Mouse (Mus musculus) forebrain, embryonic 14.5 days (tissue): Measurements from ENCODE around the gene Naa80. TPM values are rescaled to one million over a fixed set of nuclear protein-coding genes. Genes with fewer than 3 reads are reported as not detected.

Experiments used
- ATAC-seq: fragments of 200-750 bp; cut with Nextera tagmentation; 2 replicates; pipeline ENCODE4 v1.8.0; 2017; ENCODE audit warnings: mild to moderate bottlenecking, moderate library complexity
- DNase-seq: peaks from one replicate; pipeline ENCODE4 v3.0.0-alpha.2; 2015; ENCODE audit warnings: low spot score
- H3K27ac ChIP-seq: fragments of 300-500 bp; sonication (generic); 2 replicates; pipeline ENCODE4 v1.5.1; 2014; ENCODE audit warnings: low read depth, mild to moderate bottlenecking, control low read depth, low read length, moderate library complexity
- H3K27me3 ChIP-seq: fragments of 300-500 bp; sonication (generic); replicated peaks from 2 replicates; pipeline ENCODE4 v1.6.1; 2014; ENCODE audit warnings: low read length, control low read depth, mixed read lengths; ENCODE audit not compliant: control insufficient read depth, insufficient read depth
- H3K36me3 ChIP-seq: fragments of 300-500 bp; sonication (generic); 2 replicates; pipeline ENCODE4 v1.6.1; 2014; ENCODE audit warnings: low read length, control low read depth; ENCODE audit not compliant: control insufficient read depth, insufficient read depth
- H3K4me1 ChIP-seq: fragments of 300-500 bp; sonication (generic); 2 replicates; pipeline ENCODE4 v1.6.1; 2014; ENCODE audit warnings: antibody characterized with exemption, low read length, control low read depth; ENCODE audit not compliant: control insufficient read depth, insufficient read depth
- H3K4me2 ChIP-seq: fragments of 300-500 bp; sonication (generic); 2 replicates; pipeline ENCODE4 v1.6.1; 2014; ENCODE audit warnings: mild to moderate bottlenecking, control low read depth, low read length
- H3K4me3 ChIP-seq: fragments of 300-500 bp; sonication (generic); 2 replicates; pipeline ENCODE4 v1.5.1; 2014; ENCODE audit warnings: low read depth, low read length, control low read depth
- H3K9ac ChIP-seq: fragments of 300-500 bp; sonication (generic); 2 replicates; pipeline ENCODE4 v1.6.1; 2014; ENCODE audit warnings: mild to moderate bottlenecking, low read length, control low read depth, moderate library complexity
- H3K9me3 ChIP-seq: fragments of 300-500 bp; sonication (generic); replicated peaks from 2 replicates; pipeline ENCODE4 v1.6.1; 2016; ENCODE audit warnings: low read length, control low read depth, mixed read lengths; ENCODE audit not compliant: control insufficient read depth
- WGBS: fragments of 180-500 bp; shearing (Covaris S2); extraction: QIAGEN DNeasy Blood & Tissue Kit; methylation state at CpG from one replicate; pipeline ENCODE4 v1.1.7; 2014; 5-methylcytosine and 5-hydroxymethylcytosine counted together
- polyA plus RNA-seq: library from polyadenylated mRNA; unstranded; fragments of >200 nt; fragmentation: Nextera tagmentation; extraction: Ambion mirVana; gene quantifications from 2 replicates; pipeline ENCODE4 v1.2.1, GENCODE M21; 2014

The Naa80 gene
- polyA plus RNA-seq, 1 experiment from 2014 or later, result 18.7 TPM

DNA sequence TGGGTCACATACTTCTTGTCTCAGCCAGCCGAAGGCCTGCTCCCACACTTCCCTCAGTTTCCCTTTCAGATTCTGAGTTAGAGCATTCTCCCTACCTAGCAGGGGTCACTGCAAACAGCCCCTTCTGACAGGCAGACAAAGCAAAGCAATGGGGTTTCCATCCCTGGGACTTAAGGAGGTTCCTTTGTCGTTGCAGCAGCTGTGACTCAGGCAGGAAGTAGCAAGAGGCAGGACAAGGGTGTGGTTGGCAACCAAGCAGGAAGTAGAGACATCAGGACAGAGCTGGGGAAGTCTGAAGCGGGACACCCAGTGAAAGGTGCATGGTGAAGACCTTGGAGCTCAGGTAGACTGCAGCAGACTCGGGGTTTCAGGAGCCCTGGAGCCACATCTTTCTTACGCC, 45.9 kb downstream of the Naa80 start:
- ATAC-seq, result no peak
- 73% methylated on average over 5 of the region's 5 CpGs for WGBS

DNA sequence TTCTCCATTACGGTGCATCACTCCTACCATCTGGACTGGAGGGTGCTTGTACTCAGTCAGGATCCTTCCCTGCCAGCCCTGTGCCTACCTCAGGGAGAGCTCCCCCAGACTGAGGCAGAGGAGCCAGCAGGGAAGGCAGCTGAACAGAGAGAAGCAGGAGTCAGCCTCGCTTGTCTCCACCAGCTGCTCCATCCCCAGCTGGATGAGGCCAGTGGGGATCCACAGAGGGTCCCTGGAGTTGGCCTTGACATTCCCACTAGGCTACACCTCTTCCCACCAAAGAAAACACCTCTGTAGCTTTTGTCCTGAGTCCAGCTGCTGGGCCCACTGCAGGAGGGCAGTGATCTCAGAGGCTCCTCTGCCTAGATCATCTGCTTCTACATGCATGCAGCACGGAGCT, 46.3 kb downstream of the Naa80 start:
- Histone ChIP-seq H3K4me2 (no peak overlapping the region), H3K9me3 (no peaks in the 10 kb centered on the region), H3K27ac (0 out of 2 replicates have a peak overlapping the region, but pooled peaks have one; percentile 0), H3K27me3 (no peaks in the 10 kb centered on the region), H3K4me3 (no peak overlapping the region), H3K4me1 (peaks cover 39% of the 10 kb centered on the region), H3K36me3 (peaks cover 45% of the 10 kb centered on the region), H3K9ac (no peak overlapping the region)
- DNase-seq (no peak), ATAC-seq (no peak)
- 85% methylated on average over 3 of the region's 3 CpGs for WGBS

More for the DNA sequence above, 45.9 kb downstream of the Naa80 start:
- Histone ChIP-seq H3K9ac (no peak overlapping the region), H3K27ac (peak overlapping the region; percentile 0; the same call in 1 of the 2 replicates), H3K36me3 (peaks cover 47% of the 10 kb centered on the region), H3K27me3 (no peaks in the 10 kb centered on the region), H3K4me2 (no peak overlapping the region), H3K4me1 (peaks cover 35% of the 10 kb centered on the region), H3K4me3 (no peak overlapping the region), H3K9me3 (no peaks in the 10 kb centered on the region)
- DNase-seq, result no peak

DNA sequence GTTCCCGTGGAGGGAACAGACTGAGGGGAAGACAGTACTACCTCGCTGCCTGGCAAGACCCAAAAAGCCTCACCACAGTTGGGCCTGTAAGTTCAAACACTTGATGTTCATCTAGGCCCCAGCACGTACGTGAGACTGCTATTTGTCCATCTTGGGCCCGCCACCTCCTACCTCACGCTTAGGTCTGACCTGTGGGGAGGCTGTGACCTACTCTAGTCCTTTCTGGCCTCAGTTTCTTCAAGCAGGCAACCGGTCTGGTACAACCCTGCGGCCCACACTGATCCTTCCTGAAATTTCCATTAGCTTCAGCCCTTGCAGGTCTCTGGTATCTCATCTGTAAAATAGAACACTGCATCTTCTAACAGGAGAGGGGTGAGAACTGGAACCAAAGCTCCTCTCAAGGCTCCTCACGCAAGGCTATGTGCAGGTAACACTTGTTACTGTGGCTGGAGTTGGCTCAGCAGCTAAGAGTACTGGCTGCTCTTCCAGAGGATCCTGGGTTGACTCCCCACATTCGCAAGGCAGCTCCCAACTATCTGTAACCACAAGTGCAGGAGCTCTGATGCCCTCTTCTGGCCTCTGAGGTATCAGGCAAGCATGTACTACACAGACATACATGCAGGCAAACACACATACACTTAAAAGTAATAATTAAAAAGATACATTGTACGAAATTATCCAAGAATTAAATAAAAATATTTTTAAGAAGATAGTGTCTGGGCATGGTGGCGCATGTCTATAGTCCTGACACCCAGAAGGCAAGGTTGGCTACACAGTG, 46.9 kb downstream of the Naa80 start:
- Histone ChIP-seq H3K9me3 (no peaks in the 10 kb centered on the region), H3K9ac (peak overlapping the region; percentile 13; the same call in 1 of the 2 replicates), H3K4me1 (peaks cover 45% of the 10 kb centered on the region), H3K4me2 (no peak overlapping the region), H3K36me3 (peaks cover 39% of the 10 kb centered on the region), H3K4me3 (no peak overlapping the region), H3K27me3 (no peaks in the 10 kb centered on the region), H3K27ac (peak overlapping the region; percentile 96; the same call in 1 of the 2 replicates)
- 88% methylated on average over 12 of the region's 12 CpGs for WGBS
- no peak for DNase-seq
- no peak for ATAC-seq

DNA sequence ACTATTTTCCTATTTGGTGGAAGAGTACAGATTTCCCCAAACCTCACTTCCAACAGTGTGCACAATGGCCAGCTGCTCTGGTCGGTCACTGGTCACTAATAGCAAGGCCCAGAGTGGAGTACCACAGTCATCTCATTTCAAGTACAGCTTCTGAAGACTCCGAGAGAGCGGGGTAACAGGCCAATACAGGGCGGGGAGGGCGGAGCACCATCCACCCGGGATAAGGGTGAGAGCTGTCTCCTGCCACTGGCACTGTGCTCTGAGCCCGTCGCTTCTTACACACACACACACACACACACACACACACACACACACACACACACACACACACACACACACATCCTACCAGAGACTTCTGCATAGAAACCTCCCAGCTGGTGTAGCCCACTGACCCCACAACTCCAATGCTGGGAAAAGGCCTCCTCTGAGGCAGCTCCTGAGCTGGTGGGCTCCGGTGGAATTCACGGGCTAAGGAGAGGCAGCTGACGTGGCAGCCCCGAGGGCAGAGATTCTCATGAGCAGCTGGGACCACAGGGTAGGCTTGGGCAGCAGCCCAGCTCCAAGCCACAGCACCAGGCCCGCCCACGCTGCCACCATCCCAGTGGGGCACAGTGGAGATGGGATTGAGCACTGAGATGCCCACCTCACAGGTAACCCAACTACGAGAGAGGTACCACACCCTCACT, 47.6 kb downstream of the Naa80 start:
- H3K4me3 ChIP-seq, result 0 out of 2 replicates have a peak overlapping the region, but pooled peaks have one; percentile 9
- H3K9ac ChIP-seq, result peak overlapping the region; percentile 54; the same call in 1 of the 2 replicates
- H3K27me3 ChIP-seq, result no peaks in the 10 kb centered on the region
- H3K4me2 ChIP-seq, result peak overlapping the region; percentile 48
- ATAC-seq (peak; percentile 60), DNase-seq (peak; percentile 77)
- peaks cover 38% of the 10 kb centered on the region for H3K36me3 ChIP-seq
- 24% methylated on average over 15 of the region's 15 CpGs for WGBS
- H3K27ac ChIP-seq, result peak overlapping the region; percentile 96
- no peaks in the 10 kb centered on the region for H3K9me3 ChIP-seq
- H3K4me1 ChIP-seq, result peaks cover 52% of the 10 kb centered on the region

DNA sequence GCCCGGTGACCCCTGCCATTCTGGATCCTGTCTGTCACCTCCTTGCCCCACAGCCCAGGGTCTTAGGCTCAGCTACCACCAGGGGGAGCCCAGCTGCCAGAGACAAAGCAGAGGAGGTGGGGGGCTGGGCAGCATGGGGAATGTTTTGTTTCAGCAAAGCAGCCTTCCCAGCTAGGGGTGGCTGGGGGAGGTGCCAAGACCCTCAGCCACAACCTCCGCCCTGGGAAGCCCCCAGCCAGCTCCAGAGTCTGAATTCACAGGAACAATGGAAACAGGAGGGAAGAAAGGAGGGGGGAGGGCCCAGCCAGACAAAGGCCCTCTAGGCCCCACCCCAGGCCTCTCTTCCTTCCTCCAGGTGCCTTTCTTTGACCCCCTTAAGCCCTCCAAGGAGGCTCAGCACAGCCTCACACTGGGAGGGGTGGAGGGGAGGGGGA, 48.2 kb downstream of the Naa80 start:
- no peaks in the 10 kb centered on the region for H3K27me3 ChIP-seq
- 2% methylated on average over 2 of the region's 2 CpGs for WGBS
- 0 out of 2 replicates have a peak overlapping the region, but pooled peaks have one; percentile 9 for H3K4me3 ChIP-seq
- peak overlapping the region; percentile 69 for H3K9ac ChIP-seq
- peak overlapping the region; percentile 96 for H3K27ac ChIP-seq
- peak; percentile 58 for ATAC-seq
- peak; percentile 95 for DNase-seq
- H3K36me3 ChIP-seq, result peaks cover 38% of the 10 kb centered on the region
- peaks cover 58% of the 10 kb centered on the region for H3K4me1 ChIP-seq
- H3K9me3 ChIP-seq, result no peaks in the 10 kb centered on the region
- peak overlapping the region; percentile 48 for H3K4me2 ChIP-seq

DNA sequence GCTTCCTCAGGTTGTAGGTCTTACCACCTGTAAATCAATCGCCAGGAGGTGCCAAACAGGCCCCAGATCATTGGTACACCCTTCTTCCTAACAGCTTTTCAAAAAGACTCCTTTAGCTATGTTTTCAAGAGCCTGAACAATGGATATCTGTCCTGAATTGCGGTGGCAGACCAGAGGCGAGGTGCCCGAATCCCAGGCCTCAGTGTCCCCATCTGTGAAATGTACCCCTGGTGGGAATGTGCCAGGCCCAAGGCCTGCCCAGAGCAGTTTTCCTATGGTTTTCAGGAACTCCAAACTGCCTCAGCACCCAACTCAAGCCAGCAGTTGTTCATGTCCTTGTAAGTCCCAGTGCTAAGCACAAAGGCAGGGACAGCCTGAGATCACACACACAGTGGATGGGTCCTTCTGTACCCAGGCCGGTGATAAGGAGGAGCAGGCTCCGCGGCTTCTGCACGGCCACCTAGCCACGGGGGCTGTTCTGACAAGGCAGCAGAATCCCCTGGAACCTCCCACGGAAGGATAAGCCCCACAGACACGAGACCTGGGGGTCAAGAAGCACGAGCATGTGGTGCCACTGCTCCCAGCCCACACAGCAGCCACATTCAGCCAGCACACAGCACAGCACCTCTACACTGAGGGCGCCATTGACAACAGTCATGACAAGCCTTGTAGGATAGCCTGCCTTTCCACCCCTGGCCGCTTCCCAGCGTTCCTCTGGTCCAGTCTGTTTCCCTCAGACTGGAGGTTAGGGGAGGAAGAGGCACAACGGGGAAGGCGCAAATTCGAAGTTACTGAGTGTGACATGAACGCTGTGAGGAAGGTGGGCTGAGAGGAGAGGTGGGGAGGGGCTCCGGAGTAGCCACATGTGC, 48.9 kb downstream of the Naa80 start:
- H3K27ac ChIP-seq, result peak overlapping the region; percentile 96
- DNase-seq, result no peak
- ATAC-seq, result no peak
- peaks cover 66% of the 10 kb centered on the region for H3K4me1 ChIP-seq
- 10% methylated on average over 20 of the region's 20 CpGs for WGBS
- no peak overlapping the region; the same call in 1 of the 2 replicates for H3K4me3 ChIP-seq
- no peaks in the 10 kb centered on the region for H3K9me3 ChIP-seq
- H3K27me3 ChIP-seq, result no peaks in the 10 kb centered on the region
- H3K9ac ChIP-seq, result peak overlapping the region; percentile 69
- peaks cover 31% of the 10 kb centered on the region for H3K36me3 ChIP-seq
- peak overlapping the region; percentile 48 for H3K4me2 ChIP-seq

DNA sequence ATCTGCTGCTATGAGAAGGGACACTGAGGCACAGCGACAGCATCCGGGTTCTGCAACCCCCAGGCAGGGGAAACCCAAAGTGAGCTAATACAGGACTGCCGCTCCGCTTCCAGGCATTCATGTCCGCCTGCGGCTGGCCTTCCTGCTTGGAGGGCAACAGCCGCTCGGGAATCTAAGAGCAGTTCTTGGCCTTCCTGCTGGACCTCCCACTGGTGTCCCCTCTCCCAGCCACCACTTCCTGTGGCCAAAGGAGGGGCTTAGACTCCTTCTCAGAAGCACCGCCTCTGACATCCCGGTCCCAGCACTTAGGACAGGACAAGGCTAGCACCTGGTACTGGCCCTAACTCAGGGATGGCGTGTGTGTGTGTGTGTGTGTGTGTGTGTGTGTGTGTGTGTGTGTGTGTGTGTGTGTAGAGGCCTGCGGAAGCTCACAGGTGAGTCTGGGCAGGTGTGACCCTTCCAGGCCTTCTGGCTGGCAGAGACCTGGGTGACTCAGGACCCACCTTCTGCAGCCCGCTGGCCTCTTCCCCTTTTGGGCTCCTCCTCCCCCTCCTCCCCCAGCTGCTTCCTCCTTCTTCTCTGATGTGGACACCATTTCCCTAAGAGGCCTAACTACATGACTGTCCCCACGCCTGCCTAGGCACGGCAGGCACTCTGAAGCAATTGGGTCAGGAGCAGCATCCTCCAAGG, 50.2 kb downstream of the Naa80 start:
- no peak overlapping the region for H3K4me3 ChIP-seq
- peaks cover 23% of the 10 kb centered on the region for H3K36me3 ChIP-seq
- peak overlapping the region; percentile 69 for H3K9ac ChIP-seq
- WGBS, result 34% methylated on average over 13 of the region's 15 CpGs
- ATAC-seq (no peak), DNase-seq (no peak)
- H3K4me1 ChIP-seq, result peaks cover 69% of the 10 kb centered on the region
- no peaks in the 10 kb centered on the region for H3K9me3 ChIP-seq
- H3K27me3 ChIP-seq, result no peaks in the 10 kb centered on the region
- H3K27ac ChIP-seq, result peak overlapping the region; percentile 96
- H3K4me2 ChIP-seq, result peak overlapping the region; percentile 48

DNA sequence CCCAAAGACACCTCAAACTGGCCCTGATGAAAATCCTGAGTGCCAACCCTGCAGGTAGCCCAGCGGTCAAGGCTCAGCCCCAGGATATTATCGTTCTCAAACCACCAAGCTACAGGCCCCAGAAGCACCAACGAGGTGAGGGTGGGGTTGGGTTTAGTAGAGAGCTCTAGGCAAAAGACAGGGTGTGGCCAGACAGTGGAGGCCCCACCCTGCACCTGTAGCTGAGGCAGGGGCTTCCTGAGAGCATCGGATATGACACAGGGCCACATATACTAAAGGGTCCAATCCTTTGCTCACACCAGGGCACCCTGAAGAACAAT, 50.7 kb downstream of the Naa80 start:
- H3K27me3 ChIP-seq, result no peaks in the 10 kb centered on the region
- H3K4me2 ChIP-seq, result peak overlapping the region; percentile 48
- DNase-seq (no peak), ATAC-seq (no peak)
- 12% methylated on average over 4 of the region's 4 CpGs for WGBS
- H3K36me3 ChIP-seq, result peaks cover 18% of the 10 kb centered on the region
- peaks cover 69% of the 10 kb centered on the region for H3K4me1 ChIP-seq
- peak overlapping the region; percentile 96 for H3K27ac ChIP-seq
- no peaks in the 10 kb centered on the region for H3K9me3 ChIP-seq
- H3K4me3 ChIP-seq, result no peak overlapping the region
- H3K9ac ChIP-seq, result peak overlapping the region; percentile 69
